Mouse (Mus musculus) bone marrow macrophage, adult 2 months (primary cell): ENCODE data around the gene Pex13.

ENCODE experiments used
- CTCF ChIP-seq: IDR thresholded peaks from 2 replicates; pipeline ENCODE4 v1.5.1; 2012; ENCODE audit warnings: low read depth, mild to moderate bottlenecking, low read length, moderate library complexity
- POLR2A ChIP-seq: IDR thresholded peaks from 2 replicates; pipeline ENCODE4 v1.6.1; 2012; ENCODE audit warnings: mild to moderate bottlenecking, low read depth, low read length, borderline replicate concordance

- TF ChIP-seq CTCF = no peak
- TF ChIP-seq POLR2A = no peak
These were observed 27.5 kb upstream of the Pex13 start for GRCm38 (mm10) chr11:23693286-23693685.
